In the genomic region with DNA sequence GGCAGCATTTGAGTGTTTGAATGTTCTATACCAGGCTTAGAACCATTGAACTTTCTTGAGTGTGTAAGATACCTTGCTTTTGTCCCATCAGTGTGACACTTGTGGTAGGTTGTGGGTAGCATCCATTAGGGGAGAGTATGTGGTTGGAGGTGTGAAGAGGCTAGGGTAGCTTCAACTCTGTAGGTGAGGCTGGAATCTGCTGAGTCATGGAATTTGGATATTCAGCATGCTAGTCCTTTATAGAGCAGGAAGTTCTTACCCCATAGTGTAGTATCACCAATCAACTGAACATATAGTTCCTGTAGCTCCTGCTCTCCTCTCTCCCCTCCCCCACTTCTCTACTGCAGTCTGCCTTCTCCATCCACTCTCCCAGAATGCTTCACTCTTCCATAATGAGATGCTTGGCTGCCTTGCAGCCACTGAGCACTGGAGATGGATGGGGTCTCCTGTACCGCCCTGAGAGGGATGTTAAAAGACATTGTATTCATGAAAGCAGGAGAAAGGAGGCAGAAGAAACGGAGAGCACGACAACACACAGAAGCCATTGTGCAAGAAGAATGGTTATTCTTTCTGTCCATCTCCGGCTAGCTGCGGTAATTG, we compare ENCODE assay signal across 14 mouse cellular contexts. TPM values are rescaled to one million over a fixed set of nuclear protein-coding genes. Genes with fewer than 3 reads are reported as not detected.
DNase-seq lines count a peak whose midpoint lies in the region; ATAC-seq and TF ChIP-seq lines count a peak whose summit lies in the region.
"Had no signal": no experiment of that assay in that cellular context is flagged by ENCODE, and none has a peak within 500 bp of the region (broad histone marks: within the 10 kb centered on the region; RNA-seq: fewer than 3 reads in every experiment).

No protein-coding gene starts in this region.

- in situ Hi-C loops in ES-E14 (cut with MboI; ENCODE audit: low sequenced_read_pairs in 2 of 2, unreplicated experiment in 2 of 2), result no loop called here

- ATAC-seq in forebrain, embryonic 15.5 days (replicated peaks), result peak; percentile 53; the same call in 1 of the 2 replicates
- ATAC-seq in hindbrain, embryonic 16.5 days, result peak; percentile 85
- ATAC-seq in heart, embryonic 12.5 days (ENCODE audit: insufficient number of reproducible peaks, low FRiP score), result no peak

- H3K36me3 ChIP-seq in forebrain, embryonic 15.5 days, result no peaks in the 10 kb centered on the region
- H3K36me3 ChIP-seq in forebrain, embryonic 10.5 days (replicated peaks), result no peaks in the 10 kb centered on the region
- no peaks in the 10 kb centered on the region for H3K36me3 ChIP-seq in ES-E14 (ENCODE audit: control insufficient read depth, insufficient read depth, low read length, poor library complexity, severe bottlenecking)
- H3K36me3 ChIP-seq in hindbrain, embryonic 16.5 days (ENCODE audit: control insufficient read depth, insufficient read depth, low read length), result no peaks in the 10 kb centered on the region
- no peaks in the 10 kb centered on the region for H3K36me3 ChIP-seq in heart, embryonic 12.5 days
- H3K36me3 ChIP-seq: lung, embryonic 15.5 days had no signal

- no peak for DNase-seq in forebrain, embryonic 10.5 days (ENCODE audit: extremely low spot score, low spot score)
- no peak for DNase-seq in ES-E14 (ENCODE audit: low read depth, low spot score)
- peak; percentile 14 for DNase-seq in embryo, embryonic 11 days
- no peak for DNase-seq in Muller cell, postnatal 12 days (ENCODE audit: inconsistent ontology term)
- DNase-seq in layer of hippocampus, postnatal 14 days (ENCODE audit: low spot score in 2 of 2), result no peak
- DNase-seq: adrenal gland, adult 2 months; cerebellum, adult 9-10 months; kidney, adult 18-20 months; kidney, postnatal 25 days had no signal

- no peak overlapping the region for H3K9ac ChIP-seq in forebrain, embryonic 15.5 days (replicated peaks)
- H3K9ac ChIP-seq in ES-E14 (ENCODE audit: insufficient read depth, low read depth, low read length, poor library complexity, severe bottlenecking), result no peak overlapping the region
- H3K9ac ChIP-seq in hindbrain, embryonic 16.5 days (ENCODE audit: low read depth, low read length), result peak overlapping the region; percentile 43
- H3K9ac ChIP-seq in heart, embryonic 12.5 days, result no peak overlapping the region
- H3K9ac ChIP-seq: lung, embryonic 15.5 days had no signal

- H3K4me2 ChIP-seq in forebrain, embryonic 15.5 days (replicated peaks), result 0 out of 2 replicates have a peak overlapping the region, but pooled peaks have one; percentile 9
- H3K4me2 ChIP-seq in hindbrain, embryonic 16.5 days (ENCODE audit: low read length), result peak overlapping the region; percentile 47
- no peak overlapping the region for H3K4me2 ChIP-seq in heart, embryonic 12.5 days
- H3K4me2 ChIP-seq: lung, embryonic 15.5 days had no signal

- H3K27ac ChIP-seq in forebrain, embryonic 15.5 days (replicated peaks), result peak overlapping the region; percentile 47; the same call in 1 of the 2 replicates
- H3K27ac ChIP-seq in forebrain, embryonic 10.5 days, result no peak overlapping the region
- no peak overlapping the region for H3K27ac ChIP-seq in ES-E14 (ENCODE audit: insufficient read depth, low read depth, low read length, poor library complexity, severe bottlenecking)
- peak overlapping the region; percentile 63; the same call in 1 of the 2 replicates for H3K27ac ChIP-seq in hindbrain, embryonic 16.5 days (ENCODE audit: low read depth, low read length)
- H3K27ac ChIP-seq in heart, embryonic 12.5 days (ENCODE audit: poor library complexity, severe bottlenecking), result no peak overlapping the region
- H3K27ac ChIP-seq: lung, embryonic 15.5 days had no signal

- no peaks in the 10 kb centered on the region for H3K4me1 ChIP-seq in forebrain, embryonic 15.5 days
- peaks cover 10% of the 10 kb centered on the region for H3K4me1 ChIP-seq in forebrain, embryonic 10.5 days
- no peaks in the 10 kb centered on the region for H3K4me1 ChIP-seq in ES-E14 (ENCODE audit: control insufficient read depth in 2 of 2, insufficient read depth in 2 of 2, low read length in 2 of 2, poor library complexity in 1 of 2)
- H3K4me1 ChIP-seq in hindbrain, embryonic 16.5 days (ENCODE audit: control insufficient read depth, insufficient read depth, low read depth, low read length), result peaks cover 3% of the 10 kb centered on the region
- H3K4me1 ChIP-seq in heart, embryonic 12.5 days (replicated peaks), result no peaks in the 10 kb centered on the region
- H3K4me1 ChIP-seq: lung, embryonic 15.5 days had no signal

- WGBS in forebrain, embryonic 15.5 days, result 53% methylated on average over 5 of the region's 5 CpGs
- WGBS in forebrain, embryonic 10.5 days, result 76% methylated on average over 5 of the region's 5 CpGs
- 24% methylated on average over 5 of the region's 5 CpGs for WGBS in hindbrain, embryonic 16.5 days
- WGBS in heart, embryonic 12.5 days, result 76% methylated on average over 5 of the region's 5 CpGs

- H3K4me3 ChIP-seq in forebrain, embryonic 15.5 days, result 0 out of 2 replicates have a peak overlapping the region, but pooled peaks have one; percentile 1
- no peak overlapping the region for H3K4me3 ChIP-seq in forebrain, embryonic 10.5 days
- no peak overlapping the region for H3K4me3 ChIP-seq in ES-E14 (ENCODE audit: insufficient read depth in 1 of 2, low read depth in 1 of 2, low read length in 2 of 2, poor library complexity in 1 of 2, severe bottlenecking in 1 of 2)
- peak overlapping the region; percentile 26 for H3K4me3 ChIP-seq in hindbrain, embryonic 16.5 days (ENCODE audit: low read length)
- H3K4me3 ChIP-seq in heart, embryonic 12.5 days, result no peak overlapping the region
- H3K4me3 ChIP-seq: lung, embryonic 15.5 days; myocyte had no signal

- H3K9me3 ChIP-seq in forebrain, embryonic 15.5 days, result no peaks in the 10 kb centered on the region
- no peaks in the 10 kb centered on the region for H3K9me3 ChIP-seq in forebrain, embryonic 10.5 days
- no peaks in the 10 kb centered on the region for H3K9me3 ChIP-seq in ES-E14 (ENCODE audit: control insufficient read depth, insufficient read depth, low read depth, low read length)
- H3K9me3 ChIP-seq in hindbrain, embryonic 16.5 days (ENCODE audit: control insufficient read depth, low read length), result no peaks in the 10 kb centered on the region
- H3K9me3 ChIP-seq in heart, embryonic 12.5 days (replicated peaks), result no peaks in the 10 kb centered on the region
- H3K9me3 ChIP-seq: lung, embryonic 15.5 days had no signal

- H3K27me3 ChIP-seq in forebrain, embryonic 15.5 days, result no peaks in the 10 kb centered on the region
- no peaks in the 10 kb centered on the region for H3K27me3 ChIP-seq in forebrain, embryonic 10.5 days (ENCODE audit: poor library complexity, severe bottlenecking)
- no peaks in the 10 kb centered on the region for H3K27me3 ChIP-seq in hindbrain, embryonic 16.5 days (replicated peaks; ENCODE audit: control insufficient read depth, insufficient read depth, low read length)
- no peaks in the 10 kb centered on the region for H3K27me3 ChIP-seq in heart, embryonic 12.5 days (replicated peaks)
- H3K27me3 ChIP-seq: lung, embryonic 15.5 days had no signal

TF ChIP-seq in ES-E14, 5 proteins besides CTCF, POLR2A, EP300 and RAD21:
- no peak for TF ChIP-seq CHD2 (IDR thresholded peaks at IDR 0.05; ENCODE audit: low read depth, low read length)
- TF ChIP-seq MAFK (IDR thresholded peaks at IDR 0.05; ENCODE audit: insufficient read depth, low read depth, low read length), result peak; percentile 94
- no peak for TF ChIP-seq HCFC1 (IDR thresholded peaks at IDR 0.05; ENCODE audit: borderline replicate concordance, insufficient read depth, low read length)
- no peak for TF ChIP-seq ZNF384 (IDR thresholded peaks at IDR 0.05; ENCODE audit: low read depth, low read length)
- no peak for TF ChIP-seq ZC3H11A (IDR thresholded peaks at IDR 0.05; ENCODE audit: borderline replicate concordance, low read depth, low read length)

RNA-seq across cellular contexts. Expression of gene Dcun1d4, which starts 3.3 kb away (rescaled TPM):
- polyA plus RNA-seq in forebrain, embryonic 15.5 days (2015; fragmentation: Nextera tagmentation; extraction: Ambion mirVana), result 41.5 and 45.3 TPM in 2 replicates
- 49.6 and 50.8 TPM in 2 replicates for polyA plus RNA-seq in forebrain, embryonic 10.5 days (2016; fragmentation: Nextera tagmentation; extraction: Ambion mirVana)
- total RNA-seq in ES-E14 (2012; rRNA removed), result 14.9 and 15.2 TPM in 2 replicates
- 44.8 and 53.0 TPM in 2 replicates for polyA plus RNA-seq in hindbrain, embryonic 16.5 days (2015; fragmentation: Nextera tagmentation; extraction: Ambion mirVana)
- 100 to 1,000 TPM; 116 to 120 TPM for total RNA-seq in layer of hippocampus, postnatal 14 days (2021)
- polyA plus RNA-seq in heart, embryonic 12.5 days (2016; fragmentation: Nextera tagmentation; extraction: Ambion mirVana), result 21.3 and 23.5 TPM in 2 replicates

Comparison
In these comparisons a context has a peak if more than half of its experiments do, and no peak if none do; other contexts are left out.
1. H3K27ac ChIP-seq: peak in forebrain, embryonic 15.5 days (single experiment) and hindbrain, embryonic 16.5 days (single experiment); none in forebrain, embryonic 10.5 days (single experiment), ES-E14 (single experiment) and heart, embryonic 12.5 days (single experiment).
2. H3K4me3 ChIP-seq: peak in forebrain, embryonic 15.5 days (single experiment) and hindbrain, embryonic 16.5 days (single experiment); none in forebrain, embryonic 10.5 days (single experiment), ES-E14 (0 of 2) and heart, embryonic 12.5 days (single experiment).